Mouse (Mus musculus): ENCODE measurements around the gene Gm12166.

GRCm38 (mm10) chr11:46068756-46069407 lies 16.8 kb upstream of the Gm12166 start:
- no peak for TF ChIP-seq MYOG (IDR thresholded peaks at IDR 0.05; ENCODE audit: control insufficient read depth in 1 of 3, insufficient read depth in 1 of 3, insufficient read length in 2 of 3, low read depth in 2 of 3)
- TF ChIP-seq POLR2A (IDR thresholded peaks at IDR 0.05; ENCODE audit: insufficient read length, low read depth), result no peak
- no peak for TF ChIP-seq E2F4 (IDR thresholded peaks at IDR 0.05; ENCODE audit: insufficient read depth)
- TF ChIP-seq MYOD1 (IDR thresholded peaks at IDR 0.05; ENCODE audit: control insufficient read depth in 1 of 3, insufficient read length in 2 of 3, low read depth in 2 of 3), result no peak
